Mouse (Mus musculus) heart, embryonic 13.5 days (tissue): ENCODE measurements at regions not wholly inside any gene's neighbourhood (a gene's known extent, or its start where the extent isn't known, plus 50 kb on each side); places are given as distances from the start of the nearest gene placed in this dataset.

Experiments used
- ATAC-seq: fragments of 200-750 bp; cut with Nextera tagmentation; 2 replicates; pipeline ENCODE4 v1.8.0; 2017; ENCODE audit warnings: moderate TSS enrichment; ENCODE audit not compliant: insufficient number of reproducible peaks, low FRiP score, low TSS enrichment; ENCODE audit errors: extremely low read depth
- H3K27ac ChIP-seq: fragments of 300-500 bp; sonication (generic); replicated peaks from 2 replicates; pipeline ENCODE4 v1.5.1; 2015; ENCODE audit warnings: moderate library complexity, mild to moderate bottlenecking, inconsistent platforms
- H3K27me3 ChIP-seq: fragments of 300-500 bp; sonication (generic); replicated peaks from 2 replicates; pipeline ENCODE4 v1.6.1; 2015; ENCODE audit warnings: mild to moderate bottlenecking, inconsistent platforms
- H3K36me3 ChIP-seq: fragments of 300-500 bp; sonication (generic); 2 replicates; pipeline ENCODE4 v1.6.1; 2015; ENCODE audit warnings: mild to moderate bottlenecking, inconsistent platforms
- H3K4me1 ChIP-seq: fragments of 300-500 bp; sonication (generic); 2 replicates; pipeline ENCODE4 v1.6.1; 2015; ENCODE audit warnings: inconsistent platforms
- H3K4me2 ChIP-seq: fragments of 300-500 bp; sonication (generic); 2 replicates; pipeline ENCODE4 v1.6.1; 2015; ENCODE audit warnings: inconsistent platforms, mild to moderate bottlenecking, moderate library complexity
- H3K4me3 ChIP-seq: fragments of 300-500 bp; sonication (generic); 2 replicates; pipeline ENCODE4 v1.5.1; 2015; ENCODE audit warnings: moderate library complexity, mild to moderate bottlenecking, inconsistent platforms
- H3K9ac ChIP-seq: fragments of 300-500 bp; sonication (generic); 2 replicates; pipeline ENCODE4 v1.6.1; 2015; ENCODE audit warnings: inconsistent platforms, mild to moderate bottlenecking, moderate library complexity
- H3K9me3 ChIP-seq: fragments of 300-500 bp; sonication (generic); 2 replicates; pipeline ENCODE4 v1.6.1; 2016; ENCODE audit warnings: inconsistent platforms
- WGBS: fragments of 180-500 bp; shearing (Covaris S2); methylation state at CpG from one replicate; pipeline ENCODE4 v1.1.7; 2015; ENCODE audit warnings: mixed read lengths; 5-methylcytosine and 5-hydroxymethylcytosine counted together

GRCm38 (mm10) chr6:147789112-147789511 lies 257.9 kb upstream of the Far2 start:
- Histone ChIP-seq H3K36me3 (no peaks in the 10 kb centered on the region), H3K4me2 (no peak overlapping the region), H3K4me3 (no peak overlapping the region), H3K27ac (no peak overlapping the region), H3K9me3 (no peaks in the 10 kb centered on the region), H3K4me1 (peaks cover 3% of the 10 kb centered on the region; the same call in 1 of the 2 replicates), H3K27me3 (no peaks in the 10 kb centered on the region; the same call in 1 of the 2 replicates), H3K9ac (no peak overlapping the region)
- 42% methylated on average over 6 of the region's 6 CpGs for WGBS
- ATAC-seq = no peak

GRCm38 (mm10) chr6:147793811-147794210 lies 253.2 kb upstream of the Far2 start:
- Histone ChIP-seq H3K4me1 (peaks cover 3% of the 10 kb centered on the region; the same call in 1 of the 2 replicates), H3K27ac (no peak overlapping the region), H3K4me2 (no peak overlapping the region), H3K9ac (no peak overlapping the region), H3K27me3 (no peaks in the 10 kb centered on the region; the same call in 1 of the 2 replicates), H3K36me3 (no peaks in the 10 kb centered on the region), H3K9me3 (no peaks in the 10 kb centered on the region), H3K4me3 (no peak overlapping the region)
- no peak for ATAC-seq
- WGBS = 63% methylated on average over 3 of the region's 3 CpGs

- Histone ChIP-seq H3K4me1 (peaks cover under 1% of the 10 kb centered on the region; the same call in 1 of the 2 replicates), H3K27me3 (no peaks in the 10 kb centered on the region; the same call in 1 of the 2 replicates), H3K9ac (no peak overlapping the region), H3K27ac (no peak overlapping the region), H3K4me3 (no peak overlapping the region), H3K9me3 (no peaks in the 10 kb centered on the region), H3K36me3 (no peaks in the 10 kb centered on the region), H3K4me2 (no peak overlapping the region)
- no peak for ATAC-seq
- WGBS = 63% methylated on average over 4 of the region's 4 CpGs
These were observed 252.7 kb upstream of the Far2 start for GRCm38 (mm10) chr6:147794351-147794750.

- Histone ChIP-seq H3K27ac (no peak overlapping the region), H3K36me3 (no peaks in the 10 kb centered on the region), H3K27me3 (no peaks in the 10 kb centered on the region), H3K4me2 (no peak overlapping the region), H3K9me3 (no peaks in the 10 kb centered on the region), H3K4me3 (no peak overlapping the region), H3K4me1 (no peaks in the 10 kb centered on the region), H3K9ac (no peak overlapping the region)
- WGBS = 74% methylated on average over 9 of the region's 9 CpGs
- no peak for ATAC-seq
These were observed 247.9 kb upstream of the Far2 start for GRCm38 (mm10) chr6:147799009-147799727.

GRCm38 (mm10) chr6:147799861-147800260 lies 247.2 kb upstream of the Far2 start:
- Histone ChIP-seq H3K4me1 (no peaks in the 10 kb centered on the region), H3K9me3 (no peaks in the 10 kb centered on the region), H3K27ac (no peak overlapping the region), H3K27me3 (no peaks in the 10 kb centered on the region), H3K36me3 (no peaks in the 10 kb centered on the region), H3K4me2 (no peak overlapping the region), H3K9ac (no peak overlapping the region), H3K4me3 (no peak overlapping the region)
- 70% methylated on average over 6 of the region's 6 CpGs for WGBS
- no peak for ATAC-seq

GRCm38 (mm10) chr6:147800846-147801245 lies 246.2 kb upstream of the Far2 start:
- Histone ChIP-seq H3K27me3 (no peaks in the 10 kb centered on the region), H3K4me1 (no peaks in the 10 kb centered on the region), H3K27ac (no peak overlapping the region), H3K9me3 (no peaks in the 10 kb centered on the region), H3K4me3 (no peak overlapping the region), H3K9ac (no peak overlapping the region), H3K4me2 (no peak overlapping the region), H3K36me3 (no peaks in the 10 kb centered on the region)
- no peak for ATAC-seq
- 74% methylated on average over 5 of the region's 5 CpGs for WGBS

- H3K27ac ChIP-seq = no peak overlapping the region
- no peak for ATAC-seq
- H3K4me3 ChIP-seq = no peak overlapping the region
- no peak overlapping the region for H3K4me2 ChIP-seq
- H3K4me1 ChIP-seq = peaks cover 7% of the 10 kb centered on the region
- H3K9ac ChIP-seq = no peak overlapping the region
- WGBS = 72% methylated on average over 2 of the region's 2 CpGs
- no peaks in the 10 kb centered on the region for H3K9me3 ChIP-seq
- no peaks in the 10 kb centered on the region for H3K36me3 ChIP-seq
- no peaks in the 10 kb centered on the region for H3K27me3 ChIP-seq
These were observed 243.2 kb upstream of the Far2 start for GRCm38 (mm10) chr6:147803893-147804292.

GRCm38 (mm10) chr6:147810710-147811109 lies 236.3 kb upstream of the Far2 start:
- 15% methylated on average over 1 of the region's 1 CpGs for WGBS

GRCm38 (mm10) chr6:147816861-147817260 lies 230.2 kb upstream of the Far2 start:
- no peak overlapping the region for H3K27ac ChIP-seq
- H3K4me1 ChIP-seq = peaks cover under 1% of the 10 kb centered on the region
- no peaks in the 10 kb centered on the region for H3K36me3 ChIP-seq
- H3K4me3 ChIP-seq = no peak overlapping the region
- 63% methylated on average over 7 of the region's 7 CpGs for WGBS
- no peak overlapping the region for H3K4me2 ChIP-seq
- H3K27me3 ChIP-seq = 0 out of 2 replicates have a peak, but pooled peaks cover 4% of the 10 kb centered on the region
- ATAC-seq = no peak
- no peaks in the 10 kb centered on the region for H3K9me3 ChIP-seq
- H3K9ac ChIP-seq = no peak overlapping the region

More at GRCm38 (mm10) chr6:147810710-147811109, 236.3 kb upstream of the Far2 start:
- Histone ChIP-seq H3K9ac (no peak overlapping the region), H3K9me3 (no peaks in the 10 kb centered on the region), H3K27ac (no peak overlapping the region), H3K4me2 (no peak overlapping the region), H3K4me1 (peaks cover 13% of the 10 kb centered on the region), H3K27me3 (0 out of 2 replicates have a peak, but pooled peaks cover 4% of the 10 kb centered on the region), H3K4me3 (no peak overlapping the region), H3K36me3 (no peaks in the 10 kb centered on the region)
- ATAC-seq = no peak

GRCm38 (mm10) chr6:147817262-147817661 lies 229.8 kb upstream of the Far2 start:
- Histone ChIP-seq H3K4me2 (no peak overlapping the region), H3K27ac (no peak overlapping the region), H3K9me3 (no peaks in the 10 kb centered on the region), H3K4me3 (no peak overlapping the region), H3K9ac (no peak overlapping the region), H3K4me1 (peaks cover 5% of the 10 kb centered on the region), H3K36me3 (no peaks in the 10 kb centered on the region), H3K27me3 (0 out of 2 replicates have a peak, but pooled peaks cover 3% of the 10 kb centered on the region)
- no peak for ATAC-seq

GRCm38 (mm10) chr6:147822215-147822614 lies 224.8 kb upstream of the Far2 start:
- whole genome bisulfite sequencing = 12% methylated on average over 4 of the region's 4 CpGs
- no peak overlapping the region for H3K4me3 ChIP-seq
- no peak overlapping the region for H3K9ac ChIP-seq
- H3K9me3 ChIP-seq = no peaks in the 10 kb centered on the region
- no peaks in the 10 kb centered on the region for H3K36me3 ChIP-seq
- H3K27me3 ChIP-seq = no peaks in the 10 kb centered on the region
- H3K4me2 ChIP-seq = no peak overlapping the region
- ATAC-seq = no peak
- peaks cover 7% of the 10 kb centered on the region for H3K4me1 ChIP-seq
- no peak overlapping the region for H3K27ac ChIP-seq

- Histone ChIP-seq H3K4me1 (no peaks in the 10 kb centered on the region), H3K4me2 (no peak overlapping the region), H3K27me3 (no peaks in the 10 kb centered on the region), H3K9ac (no peak overlapping the region), H3K9me3 (no peaks in the 10 kb centered on the region), H3K36me3 (no peaks in the 10 kb centered on the region), H3K4me3 (no peak overlapping the region), H3K27ac (no peak overlapping the region)
- ATAC-seq = no peak
- WGBS = 64% methylated on average over 3 of the region's 3 CpGs
These were observed 214.5 kb upstream of the Far2 start for GRCm38 (mm10) chr6:147832521-147832920.
